Mouse (Mus musculus) E14TG2a.4 (cell line): Measurements from ENCODE around the gene Grin3b.

Experiments used
- CTCF ChIP-seq: conservative IDR thresholded peaks from 2 replicates; pipeline ENCODE4 v1.5.1; 2014; ENCODE audit warnings: low read length
- NANOG ChIP-seq: IDR thresholded peaks from 2 replicates; pipeline ENCODE4 v1.6.1; 2014; ENCODE audit warnings: borderline replicate concordance, low read length, mixed read lengths
- POU5F1 ChIP-seq: IDR thresholded peaks from 2 replicates; pipeline ENCODE4 v1.6.1; 2014; ENCODE audit warnings: low read length, borderline replicate concordance

DNA sequence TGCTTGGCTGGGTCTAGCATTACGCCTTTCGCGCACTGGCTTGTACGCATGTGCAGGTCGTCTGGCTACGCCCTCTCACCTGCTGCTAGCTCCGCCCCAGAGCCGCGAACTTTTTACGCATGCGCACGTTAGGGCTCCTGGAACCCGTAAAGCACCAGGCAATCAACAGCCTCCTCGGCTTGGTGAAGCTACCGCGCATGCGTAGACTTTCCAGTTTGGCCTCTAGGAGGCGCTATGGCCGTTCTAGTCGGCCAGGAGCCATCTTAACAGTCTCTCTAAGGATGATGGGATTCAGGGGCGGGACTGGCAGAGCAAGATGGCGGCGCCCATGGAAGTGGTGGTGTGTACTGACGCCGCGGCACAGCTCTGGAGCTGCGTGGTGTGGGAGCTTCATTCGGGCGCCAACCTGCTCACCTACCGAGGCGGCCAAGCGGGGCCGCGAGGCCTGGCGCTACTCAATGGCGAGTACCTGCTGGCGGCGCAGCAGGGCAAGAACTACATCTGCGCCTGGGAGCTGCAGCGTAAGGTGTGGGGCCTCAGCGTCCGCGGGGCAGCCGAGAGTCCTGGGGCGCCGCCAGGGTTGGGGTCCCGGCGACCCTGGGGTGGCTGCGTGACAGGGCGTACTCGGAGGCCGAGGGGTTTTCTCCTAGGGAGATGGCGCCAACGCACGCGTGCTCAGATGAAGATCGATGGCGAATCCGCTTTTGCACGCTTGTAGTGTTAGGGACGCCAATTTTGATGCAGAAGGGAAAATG is 10.5 kb upstream of the Grin3b start, which contains the start of gene Wdr18:
- TF ChIP-seq CTCF, result peak; percentile 78
- no peak for TF ChIP-seq POU5F1
- TF ChIP-seq NANOG, result no peak
